Mouse (Mus musculus): ENCODE measurements around the gene Gna12. TPM values are rescaled to one million over a fixed set of nuclear protein-coding genes. Genes with fewer than 3 reads are reported as not detected.

Gna12 gene
- polyA plus RNA-seq, 1 experiment from 2014 or later: 24.6 TPM

GRCm38 (mm10) chr5:140815059-140815728 lies 15.0 kb downstream of the Gna12 start:
- WGBS: 36% methylated on average over 9 of the region's 9 CpGs
- Histone ChIP-seq H3K9ac (no peak overlapping the region), H3K9me3 (replicated peaks) (no peaks in the 10 kb centered on the region), H3K4me2 (replicated peaks) (no peak overlapping the region), H3K36me3 (no peaks in the 10 kb centered on the region), H3K27ac (replicated peaks) (peak overlapping the region; percentile 34), H3K4me1 (peaks cover 79% of the 10 kb centered on the region), H3K27me3 (no peaks in the 10 kb centered on the region), H3K4me3 (replicated peaks) (no peak overlapping the region)
- no peak for ATAC-seq (ENCODE audit: insufficient number of reproducible peaks, low FRiP score, low TSS enrichment, low read depth)

GRCm38 (mm10) chr5:140814403-140814802 lies 15.8 kb downstream of the Gna12 start:
- H3K9me3 ChIP-seq (replicated peaks): no peaks in the 10 kb centered on the region
- no peaks in the 10 kb centered on the region for H3K36me3 ChIP-seq
- no peak overlapping the region for H3K4me3 ChIP-seq (replicated peaks)
- no peak overlapping the region for H3K4me2 ChIP-seq (replicated peaks)
- H3K4me1 ChIP-seq: peaks cover 75% of the 10 kb centered on the region
- ATAC-seq (ENCODE audit: insufficient number of reproducible peaks, low FRiP score, low TSS enrichment, low read depth): no peak
- no peak overlapping the region for H3K27ac ChIP-seq (replicated peaks)
- 80% methylated on average over 5 of the region's 5 CpGs for WGBS
- no peaks in the 10 kb centered on the region for H3K27me3 ChIP-seq
- H3K9ac ChIP-seq: no peak overlapping the region

GRCm38 (mm10) chr5:140812699-140813098 lies 17.5 kb downstream of the Gna12 start:
- H3K27ac ChIP-seq (replicated peaks): 0 out of 2 replicates have a peak overlapping the region, but pooled peaks have one; percentile 22
- H3K9ac ChIP-seq: no peak overlapping the region
- H3K4me1 ChIP-seq: peaks cover 60% of the 10 kb centered on the region
- no peaks in the 10 kb centered on the region for H3K9me3 ChIP-seq (replicated peaks)
- H3K4me2 ChIP-seq (replicated peaks): no peak overlapping the region
- H3K4me3 ChIP-seq (replicated peaks): no peak overlapping the region
- WGBS: 50% methylated on average over 4 of the region's 4 CpGs
- H3K27me3 ChIP-seq: no peaks in the 10 kb centered on the region
- ATAC-seq (ENCODE audit: insufficient number of reproducible peaks, low FRiP score, low TSS enrichment, low read depth): no peak
- H3K36me3 ChIP-seq: no peaks in the 10 kb centered on the region

GRCm38 (mm10) chr5:140812063-140812462 lies 18.2 kb downstream of the Gna12 start:
- Histone ChIP-seq H3K4me3 (replicated peaks) (no peak overlapping the region), H3K27ac (replicated peaks) (0 out of 2 replicates have a peak overlapping the region, but pooled peaks have one; percentile 22), H3K36me3 (no peaks in the 10 kb centered on the region), H3K9ac (no peak overlapping the region), H3K4me2 (replicated peaks) (no peak overlapping the region), H3K9me3 (replicated peaks) (no peaks in the 10 kb centered on the region), H3K27me3 (no peaks in the 10 kb centered on the region), H3K4me1 (peaks cover 60% of the 10 kb centered on the region)
- ATAC-seq (ENCODE audit: insufficient number of reproducible peaks, low FRiP score, low TSS enrichment, low read depth): no peak
- WGBS: 76% methylated on average over 5 of the region's 5 CpGs

- no peaks in the 10 kb centered on the region for H3K9me3 ChIP-seq (replicated peaks)
- no peak overlapping the region for H3K4me3 ChIP-seq (replicated peaks)
- no peaks in the 10 kb centered on the region for H3K36me3 ChIP-seq
- no peak overlapping the region for H3K4me2 ChIP-seq (replicated peaks)
- WGBS: 42% methylated on average over 2 of the region's 2 CpGs
- no peak overlapping the region for H3K27ac ChIP-seq (replicated peaks)
- peaks cover 61% of the 10 kb centered on the region for H3K4me1 ChIP-seq
- H3K27me3 ChIP-seq: no peaks in the 10 kb centered on the region
- H3K9ac ChIP-seq: no peak overlapping the region
- ATAC-seq (ENCODE audit: insufficient number of reproducible peaks, low FRiP score, low TSS enrichment, low read depth): no peak
Measured at GRCm38 (mm10) chr5:140811390-140811789, 18.8 kb downstream of the Gna12 start.

GRCm38 (mm10) chr5:140806939-140807338 lies 23.3 kb downstream of the Gna12 start:
- Histone ChIP-seq H3K9me3 (replicated peaks) (no peaks in the 10 kb centered on the region), H3K27ac (replicated peaks) (no peak overlapping the region), H3K36me3 (no peaks in the 10 kb centered on the region), H3K4me2 (replicated peaks) (no peak overlapping the region), H3K4me1 (peaks cover 30% of the 10 kb centered on the region), H3K4me3 (replicated peaks) (no peak overlapping the region), H3K27me3 (no peaks in the 10 kb centered on the region), H3K9ac (no peak overlapping the region)
- no peak for ATAC-seq (ENCODE audit: insufficient number of reproducible peaks, low FRiP score, low TSS enrichment, low read depth)
- 50% methylated on average over 2 of the region's 2 CpGs for WGBS

- WGBS: 86% methylated on average over 2 of the region's 2 CpGs
- H3K9ac ChIP-seq: no peak overlapping the region
- H3K27me3 ChIP-seq: no peaks in the 10 kb centered on the region
- no peaks in the 10 kb centered on the region for H3K36me3 ChIP-seq
- no peak overlapping the region for H3K27ac ChIP-seq (replicated peaks)
- H3K4me2 ChIP-seq (replicated peaks): no peak overlapping the region
- H3K4me1 ChIP-seq: peaks cover 24% of the 10 kb centered on the region
- H3K4me3 ChIP-seq (replicated peaks): no peak overlapping the region
- H3K9me3 ChIP-seq (replicated peaks): no peaks in the 10 kb centered on the region
- no peak for ATAC-seq (ENCODE audit: insufficient number of reproducible peaks, low FRiP score, low TSS enrichment, low read depth)
Measured at GRCm38 (mm10) chr5:140806252-140806651, 24.0 kb downstream of the Gna12 start.

GRCm38 (mm10) chr5:140801782-140802181 lies 28.4 kb downstream of the Gna12 start:
- no peaks in the 10 kb centered on the region; the same call in 1 of the 2 replicates for H3K36me3 ChIP-seq
- H3K4me2 ChIP-seq (replicated peaks): no peak overlapping the region
- H3K27ac ChIP-seq (replicated peaks): no peak overlapping the region
- no peaks in the 10 kb centered on the region for H3K9me3 ChIP-seq (replicated peaks)
- no peak overlapping the region for H3K9ac ChIP-seq
- no peaks in the 10 kb centered on the region for H3K27me3 ChIP-seq
- H3K4me3 ChIP-seq (replicated peaks): no peak overlapping the region
- WGBS: 65% methylated on average over 5 of the region's 5 CpGs
- H3K4me1 ChIP-seq: peaks cover 34% of the 10 kb centered on the region
- no peak for ATAC-seq (ENCODE audit: insufficient number of reproducible peaks, low FRiP score, low TSS enrichment, low read depth)

- no peaks in the 10 kb centered on the region for H3K27me3 ChIP-seq
- H3K27ac ChIP-seq (replicated peaks): no peak overlapping the region
- peak; percentile 78 for ATAC-seq (ENCODE audit: insufficient number of reproducible peaks, low FRiP score, low TSS enrichment, low read depth)
- no peaks in the 10 kb centered on the region; the same call in 1 of the 2 replicates for H3K36me3 ChIP-seq
- H3K4me3 ChIP-seq (replicated peaks): no peak overlapping the region
- peaks cover 28% of the 10 kb centered on the region for H3K4me1 ChIP-seq
- no peak overlapping the region for H3K4me2 ChIP-seq (replicated peaks)
- no peak overlapping the region for H3K9ac ChIP-seq
- no peaks in the 10 kb centered on the region for H3K9me3 ChIP-seq (replicated peaks)
- 77% methylated on average over 6 of the region's 6 CpGs for WGBS
Measured at GRCm38 (mm10) chr5:140800288-140800923, 29.8 kb downstream of the Gna12 start.

GRCm38 (mm10) chr5:140799190-140799589 lies 31.0 kb downstream of the Gna12 start:
- H3K4me1 ChIP-seq: peaks cover 38% of the 10 kb centered on the region
- no peak overlapping the region for H3K4me3 ChIP-seq (replicated peaks)
- no peaks in the 10 kb centered on the region for H3K27me3 ChIP-seq
- H3K27ac ChIP-seq (replicated peaks): no peak overlapping the region; the same call in 1 of the 2 replicates
- no peaks in the 10 kb centered on the region; the same call in 1 of the 2 replicates for H3K36me3 ChIP-seq
- 52% methylated on average over 2 of the region's 2 CpGs for WGBS
- no peak overlapping the region for H3K4me2 ChIP-seq (replicated peaks)
- H3K9me3 ChIP-seq (replicated peaks): no peaks in the 10 kb centered on the region
- no peak for ATAC-seq (ENCODE audit: insufficient number of reproducible peaks, low FRiP score, low TSS enrichment, low read depth)
- H3K9ac ChIP-seq: no peak overlapping the region

- Histone ChIP-seq H3K4me3 (replicated peaks) (no peak overlapping the region), H3K9ac (no peak overlapping the region), H3K27ac (replicated peaks) (peak overlapping the region; percentile 55; the same call in 1 of the 2 replicates), H3K27me3 (no peaks in the 10 kb centered on the region), H3K36me3 (no peaks in the 10 kb centered on the region; the same call in 1 of the 2 replicates), H3K4me2 (replicated peaks) (no peak overlapping the region), H3K9me3 (replicated peaks) (no peaks in the 10 kb centered on the region), H3K4me1 (peaks cover 37% of the 10 kb centered on the region)
- ATAC-seq (ENCODE audit: insufficient number of reproducible peaks, low FRiP score, low TSS enrichment, low read depth): no peak; the same call in 1 of the 2 replicates
- WGBS: 37% methylated on average over 5 of the region's 5 CpGs
Measured at GRCm38 (mm10) chr5:140798775-140799174, 31.5 kb downstream of the Gna12 start.

All from embryonic facial prominence, embryonic 15.5 days (tissue).